Mouse (Mus musculus): ENCODE measurements around the gene Plekhg1.

DNA sequence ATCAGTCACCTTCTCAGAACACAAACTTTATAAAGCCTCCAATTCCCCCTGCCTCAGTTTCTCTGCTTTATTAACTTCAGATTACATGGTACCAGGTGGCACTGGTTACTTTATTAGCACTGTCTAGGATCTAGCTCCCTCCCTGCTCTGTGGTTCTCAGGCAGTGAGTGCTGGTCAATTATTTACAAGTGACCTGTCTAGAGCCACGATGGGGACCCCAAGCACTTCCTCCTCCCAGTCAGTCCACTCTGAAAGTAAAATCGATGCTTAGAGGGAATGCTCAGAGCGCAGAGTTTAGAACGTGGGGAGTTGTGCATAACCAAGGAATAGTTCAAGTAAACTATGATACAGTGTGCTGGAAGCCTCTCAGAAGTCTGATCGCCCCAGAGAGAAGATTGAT, 173.9 kb downstream of the Plekhg1 start:
- TF ChIP-seq CTCF (IDR thresholded peaks at IDR 0.05; ENCODE audit: low read depth, low read length) (no peak), POLR2A (IDR thresholded peaks at IDR 0.05; ENCODE audit: insufficient read depth, low read length) (no peak)

All from ES-Bruce4 (cell line).